Mouse (Mus musculus) CH12.LX (cell line): Measurements from ENCODE around the gene Cdk8. TPM values are rescaled to one million over a fixed set of nuclear protein-coding genes. Genes with fewer than 3 reads are reported as not detected.

Experiments
- DNase-seq: peaks from one replicate; pipeline ENCODE4 v3.0.0-alpha.2; 2013; ENCODE audit errors: extremely low read depth
- H3K27ac ChIP-seq: 2 replicates; pipeline ENCODE4 v1.5.1; 2012; ENCODE audit warnings: low read depth, mild to moderate bottlenecking, control low read depth, moderate library complexity; ENCODE audit not compliant: insufficient read depth
- H3K27me3 ChIP-seq: replicated peaks from 2 replicates; pipeline ENCODE3; 2012; ENCODE audit warnings: inconsistent platforms
- H3K36me3 ChIP-seq, 2 experiments: replicated peaks in 1 of 2; 2 replicates each; pipeline versions ENCODE3 to v1.6.1; 2012; ENCODE audit warnings: inconsistent platforms in 1 of 2, low read length in 1 of 2, mild to moderate bottlenecking in 1 of 2, mixed read lengths in 1 of 2, moderate library complexity in 1 of 2; ENCODE audit not compliant: control insufficient read depth in 1 of 2, insufficient read depth in 1 of 2
- H3K4me1 ChIP-seq, 2 experiments: 2 replicates each; pipeline ENCODE4 v1.6.1; 2012; ENCODE audit warnings: inconsistent platforms in 1 of 2, moderate library complexity in 1 of 2; ENCODE audit not compliant: insufficient read depth in 2 of 2, control insufficient read depth in 1 of 2
- H3K4me2 ChIP-seq: 2 replicates; pipeline ENCODE4 v1.6.1; 2012; ENCODE audit warnings: low read depth, mild to moderate bottlenecking, control low read depth; ENCODE audit not compliant: poor library complexity, insufficient read depth, severe bottlenecking
- H3K4me3 ChIP-seq, 3 experiments: fragments of 150-350 bp in 1 of 3; sonication (generic) in 1 of 3; replicated peaks in 1 of 3; 2 replicates each; pipeline versions ENCODE3 to v1.5.1; 2011 to 2012; ENCODE audit warnings: low read depth in 2 of 3, low read length in 2 of 3, mild to moderate bottlenecking in 2 of 3, moderate library complexity in 2 of 3, control low read depth in 1 of 3, improper control_type of control experiment in 1 of 3, inconsistent platforms in 1 of 3, mixed read lengths in 1 of 3; ENCODE audit not compliant: poor library complexity in 1 of 3
- H3K79me2 ChIP-seq: replicated peaks from 2 replicates; pipeline ENCODE4 v1.6.1; 2012; ENCODE audit warnings: mild to moderate bottlenecking, moderate library complexity; ENCODE audit not compliant: control insufficient read depth, poor library complexity, insufficient read depth, severe bottlenecking; ENCODE audit errors: extremely low read depth
- H3K9ac ChIP-seq: 2 replicates; pipeline ENCODE4 v1.6.1; 2012; ENCODE audit warnings: low read depth, mild to moderate bottlenecking, control low read depth, moderate library complexity; ENCODE audit not compliant: insufficient read depth
- H3K9me3 ChIP-seq: replicated peaks from 2 replicates; pipeline ENCODE3; 2012; ENCODE audit warnings: low read length, inconsistent platforms, mixed read lengths
- BHLHE40 ChIP-seq: IDR thresholded peaks from 2 replicates; pipeline ENCODE4 v1.6.1; 2011; ENCODE audit warnings: mild to moderate bottlenecking, low read depth, low read length, improper control_type of control experiment
- CTCF ChIP-seq, 2 experiments: IDR thresholded peaks in 1 of 2; conservative IDR thresholded peaks in 1 of 2; 2 replicates each; pipeline ENCODE4 v1.5.1; 2011 to 2012; ENCODE audit warnings: low read depth in 2 of 2, low read length in 2 of 2, improper control_type of control experiment in 1 of 2, inconsistent platforms in 1 of 2, mild to moderate bottlenecking in 1 of 2, moderate library complexity in 1 of 2
- E2F4 ChIP-seq: IDR thresholded peaks from 2 replicates; pipeline ENCODE4 v1.6.1; 2011; ENCODE audit warnings: low read depth, low read length, improper control_type of control experiment; ENCODE audit not compliant: insufficient replicate concordance
- ELF1 ChIP-seq: IDR thresholded peaks from 2 replicates; pipeline ENCODE4 v1.6.1; 2014; ENCODE audit warnings: low read depth, mild to moderate bottlenecking, inconsistent platforms, low read length, improper control_type of control experiment
- EP300 ChIP-seq: IDR thresholded peaks from 2 replicates; pipeline ENCODE4 v1.6.1; 2011; ENCODE audit warnings: low read length, improper control_type of control experiment
- ETS1 ChIP-seq: conservative IDR thresholded peaks from 2 replicates; pipeline ENCODE4 v1.6.1; 2012; ENCODE audit warnings: low read depth, mild to moderate bottlenecking, inconsistent platforms, low read length, improper control_type of control experiment, moderate library complexity
- HCFC1 ChIP-seq: IDR thresholded peaks from 2 replicates; pipeline ENCODE4 v1.6.1; 2012; ENCODE audit warnings: low read depth, mild to moderate bottlenecking, inconsistent platforms, low read length, improper control_type of control experiment
- JUN ChIP-seq: IDR thresholded peaks from 2 replicates; pipeline ENCODE4 v1.6.1; 2011; ENCODE audit warnings: low read depth, mild to moderate bottlenecking, low read length, improper control_type of control experiment, moderate library complexity; ENCODE audit not compliant: insufficient read depth
- MAX ChIP-seq: IDR thresholded peaks from 2 replicates; pipeline ENCODE4 v1.6.1; 2011; ENCODE audit warnings: low read length, improper control_type of control experiment
- MAZ ChIP-seq: IDR thresholded peaks from 2 replicates; pipeline ENCODE4 v1.6.1; 2012; ENCODE audit warnings: low read depth, mild to moderate bottlenecking, inconsistent platforms, low read length, improper control_type of control experiment, moderate library complexity
- MEF2A ChIP-seq: IDR thresholded peaks from 2 replicates; pipeline ENCODE4 v1.6.1; 2014; ENCODE audit warnings: low read depth, mild to moderate bottlenecking, inconsistent platforms, low read length, improper control_type of control experiment, borderline replicate concordance
- MXI1 ChIP-seq: IDR thresholded peaks from 2 replicates; pipeline ENCODE4 v1.6.1; 2011; ENCODE audit warnings: mild to moderate bottlenecking, low read depth, low read length, improper control_type of control experiment
- MYC ChIP-seq: IDR thresholded peaks from 2 replicates; pipeline ENCODE4 v1.6.1; 2011; ENCODE audit warnings: low read depth, mild to moderate bottlenecking, improper control_type of control experiment, low read length
- NELFE ChIP-seq: IDR thresholded peaks from 2 replicates; pipeline ENCODE4 v1.6.1; 2011; ENCODE audit warnings: low read depth, low read length, improper control_type of control experiment
- RAD21 ChIP-seq: IDR thresholded peaks from 2 replicates; pipeline ENCODE4 v1.6.1; 2011; ENCODE audit warnings: low read depth, mild to moderate bottlenecking, low read length, improper control_type of control experiment, moderate library complexity
- RCOR1 ChIP-seq: conservative IDR thresholded peaks from 2 replicates; pipeline ENCODE4 v1.6.1; 2012; ENCODE audit warnings: low read depth, mild to moderate bottlenecking, inconsistent platforms, low read length, improper control_type of control experiment
- SIN3A ChIP-seq: IDR thresholded peaks from 2 replicates; pipeline ENCODE4 v1.6.1; 2012; ENCODE audit warnings: low read length, improper control_type of control experiment, inconsistent platforms
- TBP ChIP-seq: conservative IDR thresholded peaks from 2 replicates; pipeline ENCODE4 v1.6.1; 2011; ENCODE audit warnings: low read depth, low read length, improper control_type of control experiment
- TCF12 ChIP-seq: IDR thresholded peaks from 2 replicates; pipeline ENCODE4 v1.6.1; 2014; ENCODE audit warnings: low read depth, mild to moderate bottlenecking, inconsistent platforms, low read length, improper control_type of control experiment
- UBTF ChIP-seq: IDR thresholded peaks from 2 replicates; pipeline ENCODE4 v1.6.1; 2012; ENCODE audit warnings: low read depth, mild to moderate bottlenecking, inconsistent platforms, low read length, improper control_type of control experiment, moderate library complexity
- ZKSCAN1 ChIP-seq: IDR thresholded peaks from 2 replicates; pipeline ENCODE4 v1.6.1; 2012; ENCODE audit warnings: low read depth, inconsistent platforms, low read length, improper control_type of control experiment, borderline replicate concordance
- ZMIZ1 ChIP-seq: IDR thresholded peaks from 2 replicates; pipeline ENCODE4 v1.6.1; 2012; ENCODE audit warnings: low read depth, mild to moderate bottlenecking, inconsistent platforms, low read length, improper control_type of control experiment
- ZNF384 ChIP-seq: IDR thresholded peaks from 2 replicates; pipeline ENCODE4 v1.6.1; 2012; ENCODE audit warnings: low read depth, low read length, improper control_type of control experiment, inconsistent platforms
- dilution Hi-C: fragments of 300-500 bp; cut with MboI; formaldehyde crosslinking; loops from 2 replicates; pipeline ENCODE4 v1.14.3; 2020; ENCODE audit warnings: low sequenced_read_pairs; ENCODE audit not compliant: extremely low pct_unique_long_range_greater_than_20kb, extremely low pct_ligation_motif_present
- in situ Hi-C: fragments of 300-500 bp; cut with MboI; formaldehyde crosslinking; loops from 3 replicates; pipeline ENCODE4 v1.14.3; 2019; ENCODE audit warnings: low sequenced_read_pairs, low pct_ligation_motif_present, low pct_unique_long_range_greater_than_20kb, mixed read lengths
- polyA plus RNA-seq: library from polyadenylated mRNA; unstranded; fragments of >175 nt; gene quantifications from 2 replicates; pipeline ENCODE4 v1.2.1, GENCODE M21; 2012; ENCODE audit warnings: low read depth; ENCODE audit not compliant: insufficient read length
- total RNA-seq, 2 experiments: library from RNA; depleted of rRNA; stranded (reverse); fragments of 300-350 nt in 1 of 2; fragments of >200 nt in 1 of 2; gene quantifications; 2 replicates each; pipeline ENCODE4 v1.2.3; 2012 to 2014

Cdk8 gene
- total and polyA plus RNA-seq, 3 experiments = 52.6 to 99.1 (median 69.9) TPM

DNA sequence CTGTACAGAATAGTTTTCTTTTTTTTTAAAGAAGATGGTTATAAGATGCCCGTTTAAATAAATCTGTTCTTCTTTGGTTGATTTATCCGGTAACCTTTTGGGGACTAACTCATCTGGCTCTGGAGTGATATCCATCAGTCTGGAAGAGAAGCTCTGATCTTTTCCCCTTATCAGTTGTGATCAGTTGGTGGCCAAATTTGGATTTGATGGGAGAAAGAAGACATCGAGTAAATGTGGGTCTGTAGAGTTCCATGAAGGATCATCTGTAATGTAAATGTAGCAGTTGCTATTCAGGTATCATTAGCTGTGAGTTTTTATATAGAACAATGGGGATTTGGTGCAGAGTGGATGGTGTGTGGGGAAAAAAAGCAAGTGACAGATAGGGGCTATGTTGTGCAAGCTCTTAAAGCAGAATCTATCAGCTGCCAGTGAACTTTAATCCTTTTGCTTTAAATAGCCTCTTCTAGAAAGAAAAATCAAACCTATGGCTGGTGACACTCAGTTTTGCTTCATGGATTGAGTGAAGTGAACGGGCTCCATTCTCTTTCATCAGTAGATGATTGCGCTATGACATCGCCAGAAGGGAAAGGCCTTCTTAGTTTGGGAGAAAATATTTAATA is 1.1 kb downstream of the Cdk8 start:
- TF ChIP-seq SIN3A = 0 out of 2 replicates have a peak, but pooled peaks have one; percentile 37
- TF ChIP-seq MXI1 = 0 out of 2 replicates have a peak, but pooled peaks have one; percentile 25
- TF ChIP-seq UBTF = no peak
- TF ChIP-seq ETS1 = no peak
- peak overlapping the region; percentile 60 for H3K4me2 ChIP-seq
- no peaks in the 10 kb centered on the region for H3K9me3 ChIP-seq
- DNase-seq = no peak
- in situ Hi-C loops = no loop called here
- peaks cover 46% of the 10 kb centered on the region for H3K79me2 ChIP-seq
- H3K27ac ChIP-seq = no peak overlapping the region
- peak overlapping the region; percentile 68 to 93 (median 82) for H3K4me3 ChIP-seq
- no peaks in the 10 kb centered on the region for H3K27me3 ChIP-seq
- dilution Hi-C loops = no loop called here
- H3K4me1 ChIP-seq = peaks cover 0 to 31% of the 10 kb centered on the region in 2 experiments; a peak in 1 of 4 replicates
- H3K36me3 ChIP-seq = peaks cover 6 to 13% of the 10 kb centered on the region in 2 experiments
- H3K9ac ChIP-seq = peak overlapping the region; percentile 65

GRCm38 (mm10) chr5:146232816-146233215 is 1.8 kb downstream of the Cdk8 start:
- DNase-seq = no peak
- H3K27me3 ChIP-seq = no peaks in the 10 kb centered on the region
- H3K36me3 ChIP-seq = peaks cover 6 to 18% of the 10 kb centered on the region in 2 experiments
- H3K27ac ChIP-seq = no peak overlapping the region
- in situ Hi-C loops (no loop called here), dilution Hi-C loops (no loop called here)
- peaks cover 53% of the 10 kb centered on the region for H3K79me2 ChIP-seq
- peak overlapping the region in 2 of 3 experiments; percentile 68 to 82 for H3K4me3 ChIP-seq
- H3K9ac ChIP-seq = no peak overlapping the region; the same call in 1 of the 2 replicates
- peaks cover 0 to 37% of the 10 kb centered on the region in 2 experiments; a peak in 1 of 4 replicates for H3K4me1 ChIP-seq
- no peaks in the 10 kb centered on the region for H3K9me3 ChIP-seq
- H3K4me2 ChIP-seq = peak overlapping the region; percentile 97
- TF ChIP-seq SIN3A (no peak), EP300 (no peak), MYC (no peak), E2F4 (no peak), TBP (no peak), TCF12 (no peak), CTCF (conservative IDR thresholded peaks at IDR 0.05 in 1 of 2, IDR thresholded peaks at IDR 0.05 in 1 of 2; ENCODE audit: low read depth in 2 of 2, low read length in 2 of 2) (no peak), NELFE (no peak), MAZ (no peak), RAD21 (no peak)

- Histone ChIP-seq H3K27ac (no peak overlapping the region), H3K36me3 (peaks cover 6 to 33% of the 10 kb centered on the region in 2 experiments)
Measured at GRCm38 (mm10) chr5:146234336-146234735, 3.3 kb downstream of the Cdk8 start.

More at GRCm38 (mm10) chr5:146234336-146234735, 3.3 kb downstream of the Cdk8 start:
- DNase-seq = no peak
- no peak overlapping the region for H3K4me3 ChIP-seq
- TF ChIP-seq NELFE (no peak), EP300 (no peak), ZNF384 (no peak), TBP (no peak), MEF2A (no peak), RCOR1 (no peak), ZMIZ1 (no peak), JUN (no peak), MYC (no peak), ELF1 (no peak), BHLHE40 (no peak), ZKSCAN1 (no peak), HCFC1 (no peak), MAX (no peak), UBTF (no peak)
- no peaks in the 10 kb centered on the region for H3K9me3 ChIP-seq
- peaks cover 0 to 44% of the 10 kb centered on the region in 2 experiments; a peak in 2 of 4 replicates for H3K4me1 ChIP-seq
- dilution Hi-C loops = no loop called here
- H3K9ac ChIP-seq = no peak overlapping the region
- H3K79me2 ChIP-seq = peaks cover 66% of the 10 kb centered on the region
- in situ Hi-C loops = no loop called here
- no peak overlapping the region for H3K4me2 ChIP-seq
- no peaks in the 10 kb centered on the region for H3K27me3 ChIP-seq
